Mouse (Mus musculus): ENCODE results near the gene Gm6465. TPM values are rescaled to one million over a fixed set of nuclear protein-coding genes. Genes with fewer than 3 reads are reported as not detected.
"Not testable (repeated sequence)": the region's sequence is repeated elsewhere in the genome, so short reads cannot be mapped to it uniquely, and the experiment has no call there.

Gm6465 gene
- total RNA-seq (2014; fragmentation: Nextera tagmentation) (not detected in 2 replicates), total RNA-seq (2017) (not detected in 2 replicates)

DNA sequence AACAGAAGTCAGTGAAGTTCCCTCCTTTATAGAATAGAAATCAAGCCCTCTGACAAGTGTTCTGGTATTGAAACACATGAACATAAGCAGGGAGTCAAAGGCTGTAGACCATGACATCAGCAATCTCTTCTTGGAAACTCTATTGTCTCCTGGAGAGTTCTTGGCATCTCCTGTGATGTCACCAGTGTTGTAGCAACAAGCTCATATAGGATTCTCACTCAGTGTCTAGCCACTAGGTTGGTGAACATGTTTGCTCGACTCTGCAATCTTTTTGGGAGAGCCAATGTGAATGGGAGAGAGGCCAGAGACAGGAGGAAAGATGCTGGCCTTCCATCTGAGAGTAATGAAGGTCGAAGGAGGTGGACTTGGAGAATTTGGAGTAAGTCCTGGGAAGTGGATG lies at the start of gene Gm6465:
Gene Gm6465 (plus strand): TSS at position 301 of the 400 bp plus-strand sequence.
- ATAC-seq (replicated peaks; ENCODE audit: poor library complexity, severe bottlenecking), result not testable (repeated sequence)

GRCm38 (mm10) chr5:11845824-11846223 lies 485 bp downstream of the Gm6465 start:
- ATAC-seq (replicated peaks; ENCODE audit: poor library complexity, severe bottlenecking), result not testable (repeated sequence)

DNA sequence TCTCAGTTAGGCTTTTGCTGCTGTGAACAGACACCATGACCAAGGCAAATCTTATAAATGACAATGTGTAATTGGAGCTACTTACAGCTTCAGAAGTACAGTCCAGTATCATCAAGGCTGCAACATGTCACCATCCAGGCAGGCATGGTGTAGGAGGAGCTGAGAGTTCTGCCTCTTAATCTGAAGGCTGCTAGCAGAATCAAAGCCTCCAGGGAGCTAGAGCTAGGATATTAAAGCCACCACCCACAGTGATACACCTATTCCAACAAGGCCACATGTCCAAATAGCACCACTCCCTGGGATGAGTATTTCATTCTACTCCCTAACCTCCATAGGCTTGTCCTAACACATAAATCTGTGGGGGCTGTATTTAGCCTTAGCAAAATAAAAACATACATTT lies 12.6 kb downstream of the Gm6465 start:
- not testable (repeated sequence) for ATAC-seq (replicated peaks; ENCODE audit: poor library complexity, severe bottlenecking)

Other genes with a start within 250 kb of the Gm6465 start
- not detected in 2 replicates for gene Gm8922, start 163.6 kb upstream of the Gm6465 start, total RNA-seq (2014; fragmentation: Nextera tagmentation)
- not detected in 2 replicates for gene Gm8922, start 163.6 kb upstream of the Gm6465 start, total RNA-seq (2017)
- not detected in 2 replicates for gene Gm8926, start 75.0 kb upstream of the Gm6465 start, total RNA-seq (2014; fragmentation: Nextera tagmentation)
- not detected in 2 replicates for gene Gm8926, start 75.0 kb upstream of the Gm6465 start, total RNA-seq (2017)
- not detected in 2 replicates for gene 4933402N22Rik, start 72.5 kb downstream of the Gm6465 start, total RNA-seq (2014; fragmentation: Nextera tagmentation)
- not detected in 2 replicates for gene 4933402N22Rik, start 72.5 kb downstream of the Gm6465 start, total RNA-seq (2017)

Data from granulocyte monocyte progenitor cell, adult 5-6 weeks (primary cell).